Mouse (Mus musculus) C2C12 (cell line): ENCODE measurements around the gene Dhcr24. TPM values are rescaled to one million over a fixed set of nuclear protein-coding genes. Genes with fewer than 3 reads are reported as not detected.

Experiments
- H3K27me3 ChIP-seq: one replicate; pipeline ENCODE4 v1.6.1; 2011; ENCODE audit not compliant: control insufficient read depth, insufficient read depth, insufficient read length
- H3K36me3 ChIP-seq: one replicate; pipeline ENCODE4 v1.6.1; 2011; ENCODE audit not compliant: control insufficient read depth, insufficient read depth
- H3K4me3 ChIP-seq: one replicate; pipeline ENCODE4 v1.5.1; 2011; ENCODE audit warnings: mild to moderate bottlenecking, control low read depth; ENCODE audit not compliant: poor library complexity, insufficient read depth, severe bottlenecking
- H3K79me2 ChIP-seq: one replicate; pipeline ENCODE4 v1.6.1; 2011; ENCODE audit not compliant: control insufficient read depth, insufficient read depth
- H3K79me3 ChIP-seq: one replicate; pipeline ENCODE4 v1.6.1; 2011; ENCODE audit warnings: low read depth, control low read depth
- H3ac ChIP-seq: one replicate; pipeline ENCODE3; 2011; ENCODE audit warnings: low read depth; ENCODE audit not compliant: control insufficient read depth, insufficient read length
- CEBPB ChIP-seq: IDR thresholded peaks from one replicate; pipeline ENCODE4 v1.6.1; 2011; ENCODE audit warnings: low read depth, mild to moderate bottlenecking, control low read depth, moderate library complexity
- CTCF ChIP-seq: IDR thresholded peaks from one replicate; pipeline ENCODE4 v1.5.1; 2011; ENCODE audit not compliant: control insufficient read depth, insufficient read depth, insufficient read length
- FOSL1 ChIP-seq: IDR thresholded peaks from one replicate; pipeline ENCODE4 v1.8.0; 2011; ENCODE audit warnings: mild to moderate bottlenecking, low read length; ENCODE audit not compliant: poor library complexity, insufficient read depth, severe bottlenecking
- MAX ChIP-seq: IDR thresholded peaks from one replicate; pipeline ENCODE4 v1.6.1; 2011; ENCODE audit warnings: mild to moderate bottlenecking, control low read depth
- MYOD1 ChIP-seq: IDR thresholded peaks from one replicate; pipeline ENCODE4 v1.6.1; 2011; ENCODE audit warnings: low read depth; ENCODE audit not compliant: control insufficient read depth, insufficient read length
- MYOG ChIP-seq: IDR thresholded peaks from one replicate; pipeline ENCODE4 v1.6.1; 2011; ENCODE audit not compliant: control insufficient read depth, insufficient read length; ENCODE audit errors: extremely low read depth
- USF1 ChIP-seq: IDR thresholded peaks from one replicate; pipeline ENCODE4 v1.6.1; 2011; ENCODE audit warnings: low read depth, mild to moderate bottlenecking, control low read depth, moderate library complexity
- long read RNA-seq, 2 experiments: library from polyadenylated mRNA; unstranded; transcript quantifications; one replicate each; pipeline ENCODE4 v2.0.0; 2019 to 2020
- polyA plus RNA-seq: library from polyadenylated mRNA; unstranded; fragments of >200 nt; fragmentation: generic; extraction: Trizol; gene quantifications from one replicate; pipeline ENCODE4 v1.2.1, GENCODE M21; 2012; ENCODE audit warnings: missing spikeins

Gene Dhcr24
- 113 TPM for polyA plus RNA-seq
- long read RNA-seq, experiment 1, partial matches to known transcripts = 0 of 14 reads
- long read RNA-seq, experiment 1, other reads (novel, unspliced or antisense) = 14 of 14 reads
- long read RNA-seq, experiment 2, full-length matches to known transcripts = 19 of 19 reads
- long read RNA-seq, experiment 2, partial matches to known transcripts = 0 of 19 reads
- long read RNA-seq, experiment 2, other reads (novel, unspliced or antisense) = 0 of 19 reads

DNA sequence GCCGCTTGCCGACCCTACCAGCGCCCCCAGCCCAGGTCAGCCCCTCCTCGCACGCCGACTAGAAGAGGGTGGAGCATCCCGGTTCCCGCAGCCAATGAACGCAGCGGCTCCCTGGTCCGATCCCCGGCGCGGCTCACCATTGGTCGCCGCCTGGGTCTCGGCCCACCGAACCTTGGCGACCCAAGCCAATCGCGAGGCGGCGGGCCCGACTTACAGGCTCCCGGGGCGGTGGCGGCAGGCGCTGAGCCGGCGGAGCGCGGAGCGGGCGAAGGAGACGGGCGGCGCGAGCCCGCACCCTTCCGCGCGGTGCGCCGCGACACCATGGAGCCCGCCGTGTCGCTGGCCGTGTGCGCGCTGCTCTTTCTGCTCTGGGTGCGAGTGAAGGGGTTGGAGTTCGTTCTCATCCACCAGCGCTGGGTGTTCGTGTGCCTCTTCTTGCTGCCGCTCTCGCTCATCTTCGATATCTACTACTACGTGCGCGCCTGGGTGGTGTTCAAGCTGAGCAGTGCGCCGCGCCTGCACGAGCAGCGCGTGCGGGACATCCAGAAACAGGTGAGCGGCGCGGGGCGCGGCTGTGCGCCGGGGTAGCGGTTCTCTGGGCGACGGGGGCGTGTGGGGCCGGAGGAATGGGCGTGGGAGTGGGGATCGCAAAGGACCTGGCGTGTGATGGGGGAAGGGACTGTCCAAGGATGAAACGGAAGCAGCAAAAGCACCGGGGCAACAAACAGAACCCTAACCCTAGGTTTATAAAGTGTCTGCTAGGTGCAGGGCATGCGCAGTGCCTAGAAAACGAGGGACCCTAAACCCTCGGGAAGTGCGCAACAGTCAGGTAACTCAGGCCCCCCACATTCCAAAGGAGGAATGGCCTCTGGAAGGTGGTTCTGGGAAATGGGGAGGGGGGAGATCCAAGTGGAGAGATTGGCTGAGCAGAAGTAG is at the start of gene Dhcr24:
Gene Dhcr24 (plus strand): TSS at position 193 of the 936 bp plus-strand sequence.
- Histone ChIP-seq H3K27me3 (peaks cover 1% of the 10 kb centered on the region), H3K79me3 (peaks cover 16% of the 10 kb centered on the region), H3K79me2 (peaks cover 47% of the 10 kb centered on the region), H3K36me3 (peaks cover 10% of the 10 kb centered on the region), H3ac (peak within 1 kb of the TSS; percentile 73), H3K4me3 (peak within 1 kb of the TSS; percentile 59)
- no peak for TF ChIP-seq MYOG
- TF ChIP-seq MAX = peak; percentile 47
- no peak for TF ChIP-seq USF1
- no peak for TF ChIP-seq CTCF

DNA sequence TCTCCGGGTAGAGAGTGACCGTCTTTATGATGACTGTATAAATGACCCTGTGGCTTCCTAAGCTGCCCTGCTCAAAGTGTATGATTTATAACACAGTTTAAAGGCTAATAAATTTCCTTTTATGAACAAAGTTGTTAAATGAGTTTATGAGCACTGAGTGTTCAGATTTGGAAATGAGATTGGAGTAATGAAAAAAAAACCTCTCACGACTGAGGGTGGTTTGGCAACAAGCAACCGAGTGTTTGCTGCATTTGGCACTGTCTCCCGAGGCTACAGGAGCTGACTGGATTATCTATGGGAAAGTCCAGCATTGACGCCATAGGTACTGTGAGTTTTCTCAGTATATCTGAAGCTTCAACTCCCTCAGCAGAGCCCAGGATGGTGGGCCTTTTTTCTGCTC is 46.2 kb upstream of the Dhcr24 start:
- Histone ChIP-seq H3K79me2 (no peaks in the 10 kb centered on the region), H3K36me3 (no peaks in the 10 kb centered on the region), H3K79me3 (no peaks in the 10 kb centered on the region), H3K27me3 (peaks cover 21% of the 10 kb centered on the region), H3ac (no peak overlapping the region), H3K4me3 (no peak overlapping the region)
- no peak for TF ChIP-seq MYOD1
- TF ChIP-seq USF1 = no peak
- TF ChIP-seq FOSL1 = no peak
- no peak for TF ChIP-seq MAX
- no peak for TF ChIP-seq CEBPB

GRCm38 (mm10) chr4:106522547-106522946 is 38.3 kb upstream of the Dhcr24 start:
- peaks cover 4% of the 10 kb centered on the region for H3K27me3 ChIP-seq
- no peaks in the 10 kb centered on the region for H3K36me3 ChIP-seq
- H3K79me2 ChIP-seq = no peaks in the 10 kb centered on the region
- H3K4me3 ChIP-seq = no peak overlapping the region
- TF ChIP-seq USF1 = no peak
- no peak for TF ChIP-seq MYOD1
- TF ChIP-seq CEBPB = no peak
- TF ChIP-seq MAX = no peak
- TF ChIP-seq FOSL1 = no peak
- TF ChIP-seq CTCF = no peak
- TF ChIP-seq MYOG = no peak
- no peak overlapping the region for H3ac ChIP-seq
- H3K79me3 ChIP-seq = no peaks in the 10 kb centered on the region

DNA sequence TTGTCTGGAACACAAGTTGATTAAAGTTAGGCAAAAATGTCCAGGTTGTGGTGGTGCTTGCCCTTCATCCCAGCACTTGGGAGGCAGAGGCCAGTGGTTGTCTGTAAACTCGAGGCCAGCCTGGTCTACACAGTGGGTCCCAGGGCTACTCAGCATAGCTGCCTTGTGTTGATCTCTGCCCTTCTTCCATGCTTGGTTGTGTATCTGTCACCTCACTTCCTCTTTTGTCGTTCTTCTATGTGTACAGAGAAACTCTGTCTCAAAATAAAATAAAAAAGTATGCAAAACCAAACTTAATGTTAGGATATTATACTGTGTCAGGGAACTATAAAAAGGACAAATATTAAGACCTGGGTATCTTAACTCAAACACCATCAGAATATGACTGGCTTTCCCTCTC is 36.7 kb upstream of the Dhcr24 start:
- Histone ChIP-seq H3K79me2 (no peaks in the 10 kb centered on the region), H3K4me3 (no peak overlapping the region), H3K27me3 (no peaks in the 10 kb centered on the region), H3ac (no peak overlapping the region), H3K36me3 (no peaks in the 10 kb centered on the region), H3K79me3 (no peaks in the 10 kb centered on the region)
- TF ChIP-seq USF1 (no peak), MYOG (no peak), CEBPB (no peak), MAX (no peak), CTCF (no peak), MYOD1 (no peak), FOSL1 (no peak)

DNA sequence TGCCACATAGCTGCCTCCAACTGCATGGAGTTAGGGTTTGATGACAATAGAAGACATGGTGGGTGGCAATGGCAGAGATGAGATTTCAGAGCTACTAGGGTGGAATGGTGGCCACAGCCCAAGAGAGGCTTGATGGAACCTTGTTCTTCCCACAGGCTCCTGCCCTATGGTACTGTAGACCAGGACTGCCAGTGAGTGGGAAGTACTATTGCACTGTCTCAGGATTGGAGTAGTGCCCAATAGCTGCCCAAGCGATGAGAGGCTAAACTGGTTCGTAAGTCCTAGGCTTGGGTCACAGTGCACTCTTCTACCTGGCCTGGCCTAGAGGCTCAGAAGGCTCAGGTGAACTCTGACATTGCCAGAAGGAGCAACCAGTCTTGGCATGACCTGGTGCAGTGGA is 35.8 kb upstream of the Dhcr24 start:
- Histone ChIP-seq H3K79me3 (no peaks in the 10 kb centered on the region), H3K79me2 (no peaks in the 10 kb centered on the region), H3K4me3 (no peak overlapping the region), H3K27me3 (no peaks in the 10 kb centered on the region), H3K36me3 (no peaks in the 10 kb centered on the region), H3ac (no peak overlapping the region)
- TF ChIP-seq FOSL1 (no peak), USF1 (no peak), CTCF (no peak), MYOG (no peak), MYOD1 (no peak), CEBPB (no peak), MAX (no peak)
